Mouse (Mus musculus): ENCODE measurements around the gene Meltf.
A peak's percentile ranks its signal among the peaks of the same experiment; 100 is the strongest.

Gene Meltf

DNA sequence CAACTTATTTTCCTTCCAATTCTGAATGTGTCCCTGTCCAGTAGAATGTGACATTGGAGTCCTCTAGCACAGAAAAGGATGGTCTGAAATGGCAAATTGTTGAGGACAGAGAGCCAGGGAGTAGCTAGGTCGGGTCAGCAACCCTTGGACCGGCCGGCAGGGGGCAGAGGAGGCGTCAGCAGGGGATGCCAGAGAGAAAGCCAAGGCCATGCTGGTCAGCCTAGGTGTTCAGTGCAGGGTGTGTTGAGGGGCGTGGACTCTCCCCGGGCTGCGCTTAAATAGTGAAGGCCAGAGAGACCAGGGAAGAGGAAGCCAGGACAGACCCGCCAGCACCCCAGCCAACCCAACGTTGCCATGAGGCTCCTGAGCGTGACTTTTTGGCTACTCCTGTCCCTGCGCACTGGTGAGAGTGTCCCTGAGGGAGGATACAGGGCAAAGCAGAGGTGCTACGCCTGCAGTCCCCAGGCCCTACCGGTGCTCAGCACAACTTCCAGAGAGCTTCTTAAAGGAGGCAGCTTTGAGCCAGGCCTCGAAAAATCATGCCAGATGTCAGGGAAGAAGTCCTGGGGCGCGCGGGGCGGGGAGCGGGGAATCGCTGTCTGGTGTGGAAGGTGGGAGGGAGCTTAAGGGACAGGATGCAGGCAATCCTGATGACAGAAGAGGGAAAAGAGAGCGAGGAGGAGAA is at the start of gene Meltf:
Gene Meltf (plus strand): TSS at position 238 of the 685 bp plus-strand sequence.
- peak; percentile 82 for DNase-seq

DNA sequence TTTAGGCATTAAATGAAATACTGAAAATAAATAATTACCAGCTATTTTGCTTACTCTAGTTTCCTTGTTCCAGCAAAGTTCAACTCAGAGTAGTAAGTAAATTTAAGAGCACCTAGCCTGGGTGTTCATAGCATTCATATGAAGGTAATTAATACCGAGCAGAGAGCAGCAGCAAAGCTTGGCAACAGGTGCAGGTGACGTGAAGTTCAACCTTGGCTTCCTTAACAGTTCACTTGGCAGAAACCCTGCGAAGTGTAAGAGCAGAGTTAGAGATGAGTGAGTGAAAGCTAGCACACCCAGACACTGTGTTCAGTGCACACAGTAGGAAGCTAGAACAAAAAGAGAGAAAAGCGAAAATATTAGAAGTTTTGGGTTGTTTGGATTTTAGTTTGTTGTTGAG is 47.9 kb upstream of the Meltf start:
- peak; percentile 22 for DNase-seq

DNA sequence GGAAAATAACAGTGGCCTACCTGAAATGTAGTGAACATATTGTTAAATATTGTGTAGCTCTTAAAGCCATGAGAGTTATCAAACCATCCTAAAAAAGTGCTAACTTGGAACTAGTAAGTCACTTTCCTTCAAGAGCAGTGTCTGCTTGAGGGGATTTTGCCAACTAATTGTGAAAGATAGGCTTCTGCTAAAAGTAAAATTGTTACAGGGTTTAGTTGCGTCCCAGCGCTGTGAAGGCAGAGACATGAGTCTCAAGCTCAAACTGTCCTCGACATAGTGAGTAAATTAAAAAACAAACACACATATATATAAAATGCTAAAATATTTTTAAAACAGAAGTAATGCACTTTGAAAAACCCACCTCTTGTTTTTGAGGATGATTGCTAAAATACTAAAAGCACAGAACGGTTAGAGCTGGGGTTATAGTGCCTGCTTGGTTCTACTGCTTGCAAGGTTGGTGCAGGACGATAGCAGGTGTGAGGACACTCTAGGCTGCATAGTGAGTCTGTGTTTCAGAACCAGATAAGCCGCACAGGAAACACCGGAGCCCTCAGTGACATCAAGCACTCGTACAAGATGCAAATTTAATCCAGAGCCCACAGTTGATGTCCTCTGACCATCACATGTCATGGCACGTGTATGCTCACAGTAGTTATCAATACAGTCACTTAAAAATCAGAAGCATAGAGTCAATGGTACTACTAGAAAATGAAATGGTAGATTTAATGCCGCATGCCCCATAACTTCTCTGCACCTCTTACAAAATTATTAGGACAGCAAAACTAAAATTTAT is 45.8 kb upstream of the Meltf start:
- DNase-seq = no peak

DNA sequence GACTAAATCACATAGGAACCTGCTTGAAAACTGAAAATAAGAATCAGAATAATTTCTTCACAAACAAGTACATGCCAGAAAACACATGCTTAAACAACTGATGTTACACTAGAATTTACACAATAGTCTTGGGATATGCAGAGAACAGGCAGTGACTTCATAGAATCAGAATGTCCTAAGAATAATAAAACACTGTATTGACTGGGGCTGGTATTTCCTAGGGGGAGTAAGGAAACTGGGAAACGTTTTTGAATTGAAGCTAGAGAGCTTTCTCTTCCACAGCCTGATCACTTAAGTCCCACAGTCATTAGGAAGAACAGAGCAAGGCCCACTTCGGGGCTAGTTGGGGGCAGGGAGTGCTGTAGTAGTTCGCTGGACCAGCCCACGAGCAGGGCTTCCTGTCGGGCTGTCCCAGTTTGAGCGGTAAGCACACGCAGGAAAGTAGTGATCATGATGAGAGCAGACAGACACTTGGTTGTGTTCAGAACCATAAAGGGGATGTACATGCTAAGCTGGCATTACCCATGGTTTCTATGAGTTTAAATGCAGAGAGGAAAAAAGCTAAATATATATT is 44.5 kb upstream of the Meltf start:
- DNase-seq = peak; percentile 21

DNA sequence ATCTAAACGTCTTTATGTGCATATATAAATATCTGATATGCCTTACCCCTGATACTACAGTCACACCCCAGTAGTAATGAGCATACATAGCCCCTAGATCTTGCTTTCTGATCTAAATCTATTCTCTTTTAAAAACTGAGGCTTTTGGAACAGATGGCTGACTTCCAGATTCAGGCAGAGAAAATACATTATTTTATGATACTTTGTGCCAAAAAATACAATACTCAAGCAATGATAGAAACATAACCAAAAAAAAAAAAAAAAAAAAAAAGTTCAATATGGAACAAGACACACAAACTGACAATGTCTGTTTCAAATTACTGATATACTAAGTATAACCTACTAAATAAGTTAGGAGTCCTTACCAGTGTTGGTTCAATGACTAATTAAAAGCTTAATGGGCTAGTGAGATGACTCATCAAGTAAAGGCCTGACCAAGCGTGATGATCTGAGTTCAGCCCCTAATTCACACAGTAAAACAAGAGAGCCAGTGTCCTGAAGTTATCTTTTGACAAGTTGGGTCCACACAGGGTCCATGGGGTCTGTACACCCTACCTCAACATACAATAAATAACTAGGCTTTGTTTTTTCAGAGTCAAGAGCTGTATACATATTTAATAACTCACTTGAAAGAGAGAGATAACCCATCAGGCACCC is 43.8 kb upstream of the Meltf start:
- no peak for DNase-seq

DNA sequence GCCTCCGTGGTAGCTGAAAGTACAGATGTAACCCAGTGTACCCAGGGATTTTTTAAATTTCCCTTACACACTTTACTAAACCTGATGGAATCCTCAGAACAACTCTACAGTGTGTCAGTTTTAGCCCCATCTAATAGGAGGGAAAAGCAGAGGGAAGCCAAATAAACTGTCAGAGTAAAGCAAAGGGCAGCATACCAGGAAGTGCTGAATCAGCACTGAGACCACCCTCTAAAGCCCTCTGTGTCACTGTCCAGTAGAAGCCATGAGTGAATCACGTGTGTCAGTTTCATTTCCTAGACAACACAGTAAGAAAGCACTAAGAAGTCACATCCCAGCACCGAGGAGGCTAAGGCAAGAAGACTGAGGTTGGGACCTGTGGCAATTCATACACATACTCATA is 41.2 kb upstream of the Meltf start:
- DNase-seq = no peak

DNA sequence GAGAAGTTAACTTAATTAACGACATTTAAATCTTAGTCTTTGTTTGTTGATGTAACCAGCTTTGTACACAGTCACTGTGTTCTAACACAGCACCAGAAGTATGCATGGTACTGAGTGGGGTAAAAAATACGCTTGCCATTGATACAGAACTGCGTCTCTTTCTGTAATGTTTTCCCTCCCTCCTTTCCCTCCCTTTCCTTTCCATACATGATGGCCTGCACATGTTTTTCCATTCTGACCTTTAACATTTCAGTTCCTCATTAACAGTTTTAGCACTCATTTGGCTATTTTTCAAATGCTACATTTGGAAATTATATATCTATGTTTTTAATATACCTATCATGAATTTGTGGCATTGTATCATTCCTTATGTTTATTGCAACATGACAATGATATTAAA is 34.4 kb upstream of the Meltf start:
- DNase-seq = no peak

DNA sequence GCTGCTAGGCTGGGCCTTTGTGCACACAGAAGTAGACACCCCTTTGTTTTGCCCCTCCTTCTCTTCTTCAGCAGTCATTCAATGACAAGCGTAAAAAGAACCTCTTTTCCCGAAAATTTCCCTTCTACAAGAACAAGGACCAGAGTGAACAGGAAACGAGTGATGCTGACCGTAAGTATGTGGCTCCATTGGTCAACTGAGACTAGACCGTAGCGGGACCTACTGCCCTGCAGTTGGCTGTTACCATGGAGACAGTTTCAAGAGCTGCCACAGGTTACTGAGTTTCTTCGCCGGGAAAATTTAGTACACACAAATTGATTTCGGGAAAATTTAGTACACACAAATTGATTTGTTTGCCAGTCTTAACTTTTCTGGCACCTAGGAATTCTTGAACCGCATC is 31.8 kb upstream of the Meltf start:
- DNase-seq = no peak

DNA sequence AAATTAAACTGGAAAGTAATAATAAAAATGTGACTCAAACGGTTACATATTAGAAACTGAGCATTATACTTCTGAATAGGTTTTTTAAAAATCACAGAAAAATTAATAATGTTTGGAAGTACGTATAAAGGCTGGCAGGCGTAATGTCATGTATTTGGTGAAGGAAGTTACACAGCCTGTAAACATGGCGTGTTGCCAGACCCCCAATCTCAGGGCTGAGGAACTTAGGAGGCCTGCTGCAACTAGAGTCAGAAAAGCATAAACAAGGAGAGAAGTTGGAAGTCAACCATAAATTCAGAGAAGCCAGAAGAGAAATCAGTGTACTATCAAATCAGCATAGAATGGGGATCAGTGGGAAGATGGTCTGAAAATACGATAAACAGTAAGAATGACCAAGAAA is 14.7 kb upstream of the Meltf start:
- DNase-seq = no peak

DNA sequence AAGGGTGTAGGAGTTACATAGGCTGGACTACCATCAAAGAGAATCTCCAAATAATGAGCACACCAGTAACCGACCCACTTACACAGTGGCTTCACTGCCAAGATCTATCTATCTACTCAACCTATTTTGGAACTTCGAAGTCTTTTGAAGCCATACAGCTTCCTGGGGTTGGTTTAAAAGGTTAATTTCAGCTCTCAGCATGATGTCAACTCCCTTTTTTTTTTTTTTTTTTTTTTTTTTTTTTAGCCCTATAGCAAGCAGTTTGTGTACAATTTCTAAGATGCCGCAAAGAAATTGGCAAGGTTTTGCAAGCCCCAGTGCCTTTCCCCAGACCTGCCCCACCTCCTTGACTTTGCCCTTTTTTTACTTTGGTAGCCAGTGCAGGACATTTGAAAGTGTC is 13.4 kb upstream of the Meltf start:
- DNase-seq = no peak

DNA sequence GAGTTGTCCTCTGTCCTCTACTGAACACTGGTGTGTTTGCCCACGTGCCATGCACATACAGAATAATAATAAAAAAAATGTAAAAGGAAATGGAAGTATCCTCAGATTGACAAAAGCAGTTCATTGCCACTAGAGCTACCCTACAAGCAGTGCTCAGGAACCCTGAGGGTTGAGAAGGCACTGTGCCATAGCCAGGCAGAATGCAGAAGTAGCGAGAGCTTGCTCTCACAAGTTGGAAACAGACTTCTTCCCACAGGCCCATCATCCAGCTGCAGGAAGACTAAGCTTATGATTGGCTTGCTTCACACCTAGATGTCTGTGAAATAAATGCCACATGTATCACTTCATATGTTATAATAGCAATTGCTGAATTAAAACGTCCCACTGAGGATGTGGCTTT is 11.7 kb upstream of the Meltf start:
- DNase-seq = no peak

DNA sequence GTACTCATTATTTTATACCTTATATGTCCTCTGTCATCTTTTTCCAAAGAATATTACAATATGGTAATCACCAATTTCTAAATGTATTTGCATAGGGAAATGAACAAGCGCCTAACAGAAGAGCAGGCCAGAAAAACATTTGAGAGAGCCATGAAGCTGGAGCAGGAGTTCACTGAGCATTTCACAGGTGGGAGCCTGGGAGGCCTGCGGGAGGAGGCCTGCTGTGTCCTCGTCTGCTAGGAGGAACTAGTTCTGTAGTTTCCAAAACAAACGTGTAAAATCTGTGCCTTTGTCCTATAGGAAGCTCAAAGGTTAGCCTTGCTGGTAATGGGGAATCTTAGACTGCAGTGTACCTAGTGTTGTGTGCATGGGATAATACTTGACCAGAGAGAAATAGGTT is 10.9 kb upstream of the Meltf start:
- no peak for DNase-seq

DNA sequence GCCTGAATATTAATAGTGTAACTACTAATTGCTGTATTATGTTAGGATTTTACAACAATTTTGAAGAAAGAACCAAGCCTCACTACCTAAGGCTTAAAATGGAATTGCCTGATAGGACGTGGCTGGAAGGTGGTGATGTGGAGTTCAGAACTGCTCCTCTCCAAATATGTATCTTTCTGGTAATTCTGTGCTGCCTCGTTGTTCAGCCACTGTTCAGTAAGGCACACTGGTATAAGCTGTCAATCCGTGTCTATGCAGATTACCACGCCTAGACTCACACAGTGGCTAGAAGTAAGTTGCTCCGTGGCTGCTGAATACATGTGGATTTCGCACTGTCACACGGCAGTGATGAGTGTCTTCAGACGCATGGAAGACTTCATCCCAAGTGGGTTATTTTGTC is 4.9 kb upstream of the Meltf start:
- no peak for DNase-seq

DNA sequence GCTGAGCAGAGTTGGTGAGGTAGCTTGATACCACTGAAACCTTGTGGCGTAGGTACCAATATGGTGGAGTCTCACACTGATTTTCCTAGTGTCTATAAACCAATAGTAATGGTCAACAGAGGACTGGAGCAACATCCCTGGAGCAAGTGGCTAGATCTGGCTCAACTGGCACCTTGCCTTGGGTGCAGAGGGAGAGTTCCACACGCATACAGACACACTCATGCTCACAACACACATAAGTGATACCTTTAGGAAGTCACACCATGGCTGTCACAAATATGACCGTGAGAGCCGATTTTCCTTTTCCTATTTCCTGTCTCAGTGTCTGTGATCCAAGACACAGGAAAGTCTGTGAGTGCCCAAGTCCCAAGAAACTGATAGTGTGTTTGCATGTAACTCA is 3.2 kb upstream of the Meltf start:
- no peak for DNase-seq

DNA sequence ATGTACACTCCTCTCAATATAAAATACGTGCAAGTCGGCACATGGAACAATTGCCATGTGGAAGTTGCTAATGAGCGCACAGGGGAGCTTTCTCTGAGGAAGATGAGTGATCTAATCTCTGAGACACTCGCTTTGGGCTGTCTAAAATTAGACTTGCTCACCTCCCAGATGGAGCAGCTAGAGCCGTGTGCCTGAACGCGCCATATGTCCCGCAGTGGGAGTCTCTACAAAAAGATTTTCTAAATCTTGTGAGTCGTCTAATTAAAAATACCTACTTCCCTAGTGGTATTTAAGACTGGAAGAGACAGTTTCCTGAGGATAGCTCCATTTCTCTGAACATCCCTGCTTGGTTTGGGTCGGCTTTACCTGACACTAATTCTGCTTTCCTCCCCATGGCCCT is 2.2 kb upstream of the Meltf start:
- DNase-seq = no peak

DNA sequence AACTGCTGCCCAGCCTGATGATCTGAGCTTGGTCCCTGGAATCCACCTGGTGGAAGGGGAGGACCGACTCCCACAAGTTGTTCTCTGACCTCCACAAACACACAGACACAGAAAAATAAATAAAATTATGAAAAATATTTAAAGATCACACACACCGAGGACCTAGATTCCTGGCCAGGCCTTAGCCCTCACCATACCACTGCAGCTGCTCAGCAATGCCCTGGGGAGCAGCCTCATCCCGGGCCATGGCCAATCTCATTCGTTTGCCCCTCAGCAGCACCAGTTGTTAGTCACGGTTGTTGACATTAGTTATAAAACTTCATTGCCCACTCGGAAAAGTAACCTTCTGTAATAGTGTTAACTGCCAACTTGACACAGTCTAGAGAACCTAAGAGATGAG is 558 bp upstream of the Meltf start:
- DNase-seq = no peak

DNA sequence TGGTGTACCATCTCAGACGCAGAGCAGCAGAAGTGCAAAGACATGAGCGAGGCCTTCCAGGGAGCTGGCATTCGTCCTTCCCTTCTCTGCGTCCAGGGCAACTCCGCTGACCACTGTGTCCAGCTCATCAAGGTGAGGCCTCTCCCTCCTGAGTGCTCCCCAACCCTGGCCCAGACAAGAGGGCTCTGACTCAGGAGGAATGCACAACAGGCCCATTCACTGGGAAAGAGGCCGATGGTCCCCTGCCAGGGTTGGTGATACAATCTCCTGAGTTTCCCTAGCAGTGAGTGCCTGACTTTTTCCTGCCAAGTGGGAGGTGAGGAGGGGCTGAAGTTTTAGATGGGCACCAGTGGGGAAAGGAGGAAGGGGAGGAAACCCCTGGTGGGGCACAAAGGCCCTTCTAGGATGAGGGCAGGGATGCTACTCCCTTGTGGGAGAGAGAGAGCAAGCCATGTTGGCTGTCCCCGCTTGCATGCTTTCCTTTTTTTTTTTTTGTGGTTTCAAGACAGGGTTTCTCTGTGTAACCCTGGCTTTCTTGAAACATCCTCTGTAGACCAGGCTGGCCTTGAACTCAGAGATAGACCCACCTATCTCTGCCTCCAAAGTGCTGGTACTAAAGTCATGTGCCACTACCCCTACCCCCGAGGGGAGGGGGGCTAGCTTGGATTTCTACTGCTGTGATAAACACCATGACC is 1.7 kb downstream of the Meltf start:
- DNase-seq = no peak

DNA sequence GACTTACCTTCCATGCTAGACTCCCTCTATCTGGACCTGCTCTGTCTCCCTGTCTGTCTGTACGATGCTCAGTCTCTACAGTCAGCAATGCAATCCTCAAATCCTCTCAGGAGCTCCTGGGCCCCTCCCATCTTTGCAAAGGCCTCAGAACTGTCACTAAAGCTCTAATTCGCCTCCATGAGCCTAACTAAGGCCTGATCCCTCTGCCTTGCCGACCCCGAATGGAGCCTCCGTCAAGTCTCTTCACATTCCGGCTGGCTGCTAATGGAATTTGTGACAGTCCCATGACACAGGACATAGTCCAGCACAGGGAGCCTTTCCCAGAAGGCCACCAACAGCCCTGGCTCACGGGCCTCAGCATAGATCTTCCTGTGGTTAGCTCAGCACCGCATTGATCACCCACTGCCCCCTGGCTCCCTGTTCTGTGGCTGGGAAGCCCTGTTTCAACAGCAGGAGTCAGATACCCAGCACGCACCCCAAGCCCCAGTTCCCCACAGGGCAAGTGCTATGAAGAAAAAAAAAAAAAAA is 3.8 kb downstream of the Meltf start:
- DNase-seq = no peak

DNA sequence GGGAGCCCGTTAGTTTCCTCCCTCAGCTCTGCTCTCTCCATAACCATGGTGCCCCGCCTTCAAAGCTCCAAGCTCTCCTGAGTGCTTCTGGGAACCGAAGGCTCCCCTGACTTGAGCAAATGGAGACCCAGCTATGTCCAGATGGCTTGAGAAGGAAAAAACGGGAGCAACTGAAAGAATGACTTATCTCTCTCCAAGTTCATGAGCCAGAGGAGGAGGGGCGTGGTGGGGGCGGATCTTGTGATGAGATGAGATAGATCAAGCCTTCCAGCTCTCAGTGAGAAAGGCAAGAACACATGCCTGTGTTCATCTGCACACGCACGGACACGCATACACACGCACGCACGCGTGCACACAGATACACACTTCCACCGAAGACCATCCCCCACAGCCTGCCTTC is 4.7 kb downstream of the Meltf start:
- DNase-seq = no peak

DNA sequence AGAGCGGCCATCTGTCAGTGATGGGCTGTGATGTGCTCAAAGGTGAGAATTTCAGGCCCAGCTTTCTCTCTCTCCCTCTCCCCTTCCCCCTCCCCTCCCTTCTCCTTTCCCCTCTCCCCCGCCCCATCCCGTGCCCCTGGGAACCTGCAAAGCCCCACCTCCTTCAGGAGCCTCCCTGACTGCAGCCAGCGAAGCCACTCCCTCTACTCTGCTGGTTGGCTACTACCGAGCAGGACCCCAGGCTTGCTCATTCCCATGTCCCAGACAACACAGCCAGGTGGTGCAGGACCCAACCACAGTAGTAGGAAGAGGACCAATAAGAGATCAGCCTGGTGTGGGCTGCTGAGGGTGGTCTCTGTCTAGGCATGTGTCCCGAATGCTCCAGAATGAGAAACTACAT is 5.3 kb downstream of the Meltf start:
- no peak for DNase-seq

DNA sequence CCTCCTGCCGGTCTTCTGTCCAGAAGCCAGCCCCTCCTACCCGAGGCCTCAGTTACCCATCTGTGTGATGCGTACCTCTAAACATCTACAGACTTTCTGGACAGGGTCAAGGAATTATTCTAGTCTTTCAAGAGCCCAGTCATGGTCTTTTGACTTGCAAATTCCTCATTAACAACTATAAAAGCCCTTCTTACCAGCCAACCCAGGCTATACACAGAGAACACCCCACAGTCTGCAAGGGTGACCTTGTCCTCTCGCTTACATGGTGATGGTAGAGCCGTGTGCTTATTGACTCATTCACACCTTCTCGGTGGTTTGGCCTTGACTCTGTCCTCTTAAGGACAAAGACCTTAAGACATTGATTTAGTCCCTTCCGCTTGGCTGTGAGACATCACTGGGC is 12.3 kb downstream of the Meltf start:
- no peak for DNase-seq

DNA sequence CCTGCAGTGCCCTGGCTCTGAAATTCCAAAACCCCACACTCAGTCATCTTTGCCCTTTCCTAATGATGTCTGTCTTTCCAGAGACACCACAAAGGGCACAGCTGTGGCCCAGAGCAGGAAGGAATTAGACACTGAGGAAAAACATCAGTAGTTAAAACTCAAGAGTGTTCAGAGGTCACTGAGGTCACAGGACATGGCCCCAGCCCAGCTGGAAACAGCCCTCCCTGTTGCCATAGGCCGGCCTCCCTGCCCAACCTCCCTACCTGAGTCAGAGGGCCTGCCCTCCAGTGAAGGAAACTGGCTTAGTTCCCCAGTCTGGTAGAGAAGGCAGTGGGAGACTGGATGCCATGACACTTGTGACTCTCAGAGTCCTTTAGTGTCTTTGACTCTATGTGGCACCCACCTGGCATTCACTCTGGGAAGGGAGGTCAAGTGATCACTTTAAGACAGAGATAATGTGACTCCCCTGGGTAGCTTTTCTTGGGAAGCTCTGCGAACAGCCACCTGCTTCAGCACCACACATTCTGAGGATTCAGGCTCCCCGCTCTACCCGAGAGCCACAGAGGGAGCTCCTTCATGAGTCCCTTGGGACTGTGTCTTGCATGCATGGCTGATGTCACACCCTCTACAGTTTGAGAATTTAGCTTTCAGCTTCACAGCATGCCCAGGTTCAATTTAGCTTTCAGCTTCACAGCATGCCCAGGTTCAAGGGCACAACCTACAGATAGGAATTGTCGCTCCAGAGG is 15.0 kb downstream of the Meltf start:
- DNase-seq = no peak

Measured in kidney, postnatal 14 days (tissue).